Mouse (Mus musculus): ENCODE results near the gene Tspan11. TPM values are rescaled to one million over a fixed set of nuclear protein-coding genes. Genes with fewer than 3 reads are reported as not detected.

Tspan11 gene
- polyA plus RNA-seq, 1 experiment from 2014 or later: 17.9 TPM

DNA sequence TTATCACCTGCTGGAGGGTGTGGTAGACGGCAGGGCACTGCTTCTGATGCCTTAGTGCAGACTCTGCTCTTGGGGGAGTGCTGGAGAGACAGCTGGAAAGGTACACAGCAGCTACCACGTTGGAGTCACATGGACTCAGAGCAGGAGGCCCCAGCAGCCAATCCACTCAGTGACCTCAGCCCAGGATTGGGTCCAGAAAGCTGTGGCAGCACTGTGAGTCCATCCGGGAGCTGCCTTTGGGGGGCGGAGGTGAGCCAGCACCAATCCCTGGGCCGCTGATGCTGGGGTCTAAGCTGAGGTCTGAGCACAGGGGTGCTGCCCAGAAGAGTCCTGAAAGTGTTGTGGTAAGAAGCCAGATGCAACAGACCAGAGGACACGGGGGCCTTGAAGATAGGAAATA is 7.6 kb downstream of the Tspan11 start:
- H3K9me3 ChIP-seq (ENCODE audit: control insufficient read depth, low read length): no peaks in the 10 kb centered on the region
- no peak overlapping the region for H3K4me2 ChIP-seq (replicated peaks; ENCODE audit: low read depth, low read length)
- no peak overlapping the region for H3K4me3 ChIP-seq (ENCODE audit: low read depth, low read length)
- H3K9ac ChIP-seq (ENCODE audit: low read depth, low read length): no peak overlapping the region
- no peaks in the 10 kb centered on the region for H3K4me1 ChIP-seq (replicated peaks; ENCODE audit: control insufficient read depth, insufficient read depth, low read length)
- H3K36me3 ChIP-seq (ENCODE audit: control insufficient read depth, insufficient read depth, low read length): no peaks in the 10 kb centered on the region
- no peaks in the 10 kb centered on the region for H3K27me3 ChIP-seq (ENCODE audit: control insufficient read depth, insufficient read depth, low read length)
- ATAC-seq (ENCODE audit: low FRiP score) (no peak), DNase-seq (ENCODE audit: low spot score) (no peak)
- no peak overlapping the region for H3K27ac ChIP-seq (ENCODE audit: low read depth, low read length)
- 37% methylated on average over 6 of the region's 6 CpGs for WGBS

DNA sequence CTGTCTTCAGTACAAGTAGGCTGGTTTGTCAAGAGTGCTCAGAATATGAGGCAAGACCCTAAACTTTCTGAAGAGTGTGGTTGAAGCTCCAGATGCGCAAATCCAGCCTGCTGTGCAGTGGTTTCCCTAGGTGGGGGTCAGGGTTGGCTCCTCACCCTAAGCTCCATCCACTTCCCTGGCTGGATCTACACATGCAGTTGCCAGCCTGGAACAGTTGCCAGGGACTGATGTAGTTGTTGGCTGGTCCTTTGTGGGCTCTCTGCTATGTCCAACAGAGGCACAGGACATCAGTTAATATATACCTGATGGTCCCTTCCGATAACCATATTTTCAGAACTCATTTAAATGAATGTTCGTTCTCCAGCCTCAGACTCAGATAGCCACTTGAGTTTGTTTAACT is 9.0 kb downstream of the Tspan11 start:
- DNase-seq (ENCODE audit: low spot score): no peak
- no peaks in the 10 kb centered on the region for H3K4me1 ChIP-seq (replicated peaks; ENCODE audit: control insufficient read depth, insufficient read depth, low read length)
- H3K4me3 ChIP-seq (ENCODE audit: low read depth, low read length): no peak overlapping the region
- no peaks in the 10 kb centered on the region for H3K27me3 ChIP-seq (ENCODE audit: control insufficient read depth, insufficient read depth, low read length)
- H3K9me3 ChIP-seq (ENCODE audit: control insufficient read depth, low read length): no peaks in the 10 kb centered on the region
- H3K4me2 ChIP-seq (replicated peaks; ENCODE audit: low read depth, low read length): no peak overlapping the region
- no peak overlapping the region for H3K27ac ChIP-seq (ENCODE audit: low read depth, low read length)
- 96% methylated on average over 3 of the region's 3 CpGs for WGBS
- no peaks in the 10 kb centered on the region for H3K36me3 ChIP-seq (ENCODE audit: control insufficient read depth, insufficient read depth, low read length)
- no peak overlapping the region for H3K9ac ChIP-seq (ENCODE audit: low read depth, low read length)
- ATAC-seq (ENCODE audit: low FRiP score): no peak

DNA sequence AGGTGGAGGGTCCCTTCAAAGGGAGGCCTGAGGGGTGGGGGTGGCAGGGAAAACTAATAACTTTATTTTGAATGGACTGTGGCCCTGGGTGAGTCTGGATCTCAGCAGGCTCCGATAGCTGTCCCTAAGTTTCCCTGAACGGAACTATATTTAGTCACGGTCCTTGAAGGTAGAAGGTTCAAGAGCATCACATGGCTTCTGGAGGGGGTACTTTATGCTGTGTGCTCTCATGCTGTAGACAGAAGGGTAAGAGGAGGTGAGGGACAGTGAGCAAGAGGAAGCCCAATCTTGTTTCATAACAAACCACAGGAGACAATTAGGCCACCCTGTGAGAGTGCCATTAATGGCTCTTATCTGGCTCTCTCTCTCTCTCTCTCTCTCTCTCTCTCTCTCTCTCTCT is 10.0 kb downstream of the Tspan11 start:
- WGBS: 95% methylated on average over 3 of the region's 3 CpGs
- Histone ChIP-seq H3K27me3 (ENCODE audit: control insufficient read depth, insufficient read depth, low read length) (no peaks in the 10 kb centered on the region), H3K36me3 (ENCODE audit: control insufficient read depth, insufficient read depth, low read length) (no peaks in the 10 kb centered on the region), H3K27ac (ENCODE audit: low read depth, low read length) (no peak overlapping the region), H3K4me2 (replicated peaks; ENCODE audit: low read depth, low read length) (no peak overlapping the region), H3K9ac (ENCODE audit: low read depth, low read length) (no peak overlapping the region), H3K9me3 (ENCODE audit: control insufficient read depth, low read length) (no peaks in the 10 kb centered on the region), H3K4me3 (ENCODE audit: low read depth, low read length) (no peak overlapping the region), H3K4me1 (replicated peaks; ENCODE audit: control insufficient read depth, insufficient read depth, low read length) (no peaks in the 10 kb centered on the region)
- ATAC-seq (ENCODE audit: low FRiP score) (no peak), DNase-seq (ENCODE audit: low spot score) (no peak)

DNA sequence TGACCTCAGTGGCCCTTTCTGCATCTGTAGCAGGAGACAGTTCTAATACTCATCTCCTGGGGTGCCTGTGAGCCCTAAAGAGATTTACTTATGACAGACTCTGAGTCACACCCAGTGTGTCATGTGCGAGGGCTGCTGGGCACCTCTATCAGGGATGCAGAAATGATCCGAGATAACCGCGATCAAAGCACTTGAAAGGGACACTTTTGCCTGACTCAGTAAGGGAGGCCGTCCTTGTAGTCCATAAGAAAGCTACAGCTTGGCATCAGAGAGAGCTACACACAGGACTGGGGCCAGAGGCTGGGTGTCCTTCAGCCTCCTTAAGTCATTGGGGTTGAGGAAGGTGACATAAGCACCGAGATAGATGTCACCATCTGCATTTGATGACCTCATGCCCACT is 12.7 kb downstream of the Tspan11 start:
- no peaks in the 10 kb centered on the region for H3K36me3 ChIP-seq (ENCODE audit: control insufficient read depth, insufficient read depth, low read length)
- H3K9ac ChIP-seq (ENCODE audit: low read depth, low read length): no peak overlapping the region
- no peaks in the 10 kb centered on the region for H3K27me3 ChIP-seq (ENCODE audit: control insufficient read depth, insufficient read depth, low read length)
- H3K27ac ChIP-seq (ENCODE audit: low read depth, low read length): no peak overlapping the region
- no peaks in the 10 kb centered on the region for H3K4me1 ChIP-seq (replicated peaks; ENCODE audit: control insufficient read depth, insufficient read depth, low read length)
- DNase-seq (ENCODE audit: low spot score) (no peak), ATAC-seq (ENCODE audit: low FRiP score) (no peak)
- no peaks in the 10 kb centered on the region for H3K9me3 ChIP-seq (ENCODE audit: control insufficient read depth, low read length)
- H3K4me2 ChIP-seq (replicated peaks; ENCODE audit: low read depth, low read length): no peak overlapping the region
- H3K4me3 ChIP-seq (ENCODE audit: low read depth, low read length): no peak overlapping the region
- 91% methylated on average over 6 of the region's 6 CpGs for WGBS

DNA sequence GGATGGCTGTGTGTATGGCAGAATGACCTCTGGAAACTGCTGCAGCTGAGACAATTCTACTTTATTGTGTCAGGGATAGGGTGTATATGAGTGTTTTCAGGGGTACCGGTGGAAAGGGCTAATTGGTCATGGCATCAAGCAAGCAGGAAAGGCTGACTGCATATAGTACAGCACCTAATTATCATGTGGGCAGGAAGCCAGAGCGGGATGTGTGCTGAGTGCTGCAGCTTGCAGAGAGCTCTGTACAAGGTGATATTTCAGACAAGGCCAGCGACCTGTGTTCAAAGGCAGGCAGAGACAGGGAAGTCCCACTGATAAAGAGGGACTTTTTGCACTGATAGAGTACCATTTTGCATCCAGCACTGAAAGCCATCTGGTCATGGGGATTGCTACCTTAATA is 13.9 kb downstream of the Tspan11 start:
- H3K27me3 ChIP-seq (ENCODE audit: control insufficient read depth, insufficient read depth, low read length): no peaks in the 10 kb centered on the region
- H3K36me3 ChIP-seq (ENCODE audit: control insufficient read depth, insufficient read depth, low read length): no peaks in the 10 kb centered on the region
- H3K4me1 ChIP-seq (replicated peaks; ENCODE audit: control insufficient read depth, insufficient read depth, low read length): no peaks in the 10 kb centered on the region
- H3K4me2 ChIP-seq (replicated peaks; ENCODE audit: low read depth, low read length): no peak overlapping the region
- H3K4me3 ChIP-seq (ENCODE audit: low read depth, low read length): no peak overlapping the region
- H3K9ac ChIP-seq (ENCODE audit: low read depth, low read length): no peak overlapping the region
- H3K27ac ChIP-seq (ENCODE audit: low read depth, low read length): no peak overlapping the region
- no peaks in the 10 kb centered on the region for H3K9me3 ChIP-seq (ENCODE audit: control insufficient read depth, low read length)
- ATAC-seq (ENCODE audit: low FRiP score) (no peak), DNase-seq (ENCODE audit: low spot score) (no peak)
- 87% methylated on average over 3 of the region's 3 CpGs for WGBS

DNA sequence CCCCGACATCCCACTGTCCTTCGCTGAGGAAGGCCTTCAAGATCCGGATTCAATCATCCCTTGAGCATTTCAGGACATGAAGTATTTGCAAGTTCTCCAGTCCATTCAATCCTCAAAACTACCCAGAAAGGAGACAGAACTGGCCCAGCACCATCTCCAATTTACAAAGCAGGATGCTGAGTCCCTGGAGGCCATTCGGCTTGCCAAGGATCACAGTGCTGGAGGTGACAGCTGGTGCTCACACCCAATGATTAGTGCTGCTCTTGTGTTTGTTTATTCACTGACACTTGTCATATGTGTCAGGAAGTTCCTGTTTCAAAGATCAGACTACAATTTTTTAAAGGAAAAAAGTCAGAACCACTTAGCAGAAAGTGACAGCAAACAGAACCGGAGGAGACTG is 14.3 kb downstream of the Tspan11 start:
- DNase-seq (ENCODE audit: low spot score) (no peak), ATAC-seq (ENCODE audit: low FRiP score) (no peak)
- Histone ChIP-seq H3K27me3 (ENCODE audit: control insufficient read depth, insufficient read depth, low read length) (no peaks in the 10 kb centered on the region), H3K27ac (ENCODE audit: low read depth, low read length) (no peak overlapping the region), H3K9me3 (ENCODE audit: control insufficient read depth, low read length) (no peaks in the 10 kb centered on the region), H3K4me3 (ENCODE audit: low read depth, low read length) (no peak overlapping the region), H3K36me3 (ENCODE audit: control insufficient read depth, insufficient read depth, low read length) (no peaks in the 10 kb centered on the region), H3K4me1 (replicated peaks; ENCODE audit: control insufficient read depth, insufficient read depth, low read length) (no peaks in the 10 kb centered on the region), H3K9ac (ENCODE audit: low read depth, low read length) (no peak overlapping the region), H3K4me2 (replicated peaks; ENCODE audit: low read depth, low read length) (no peak overlapping the region)
- 86% methylated on average over 5 of the region's 5 CpGs for WGBS

DNA sequence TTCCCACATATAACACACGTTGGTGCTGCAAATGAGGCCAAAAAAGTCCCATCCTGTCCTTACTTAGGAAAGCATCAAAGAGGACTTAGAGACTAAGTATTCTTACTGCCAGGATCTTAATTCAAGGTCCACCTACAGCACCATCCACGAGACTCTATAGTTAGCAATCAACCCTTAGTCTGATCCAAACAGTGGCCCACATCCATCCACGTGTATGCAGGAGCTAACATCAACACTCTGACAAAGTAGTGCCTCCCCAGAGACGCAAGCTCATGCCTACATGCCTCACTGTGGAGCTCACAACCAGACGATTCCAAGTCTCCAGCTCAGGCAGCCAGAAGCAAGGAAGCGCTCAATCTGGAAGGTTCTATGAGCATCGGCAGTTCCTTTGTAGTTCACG is 15.2 kb downstream of the Tspan11 start:
- no peaks in the 10 kb centered on the region for H3K4me1 ChIP-seq (replicated peaks; ENCODE audit: control insufficient read depth, insufficient read depth, low read length)
- no peak for DNase-seq (ENCODE audit: low spot score)
- H3K27me3 ChIP-seq (ENCODE audit: control insufficient read depth, insufficient read depth, low read length): no peaks in the 10 kb centered on the region
- no peak for ATAC-seq (ENCODE audit: low FRiP score)
- no peak overlapping the region for H3K9ac ChIP-seq (ENCODE audit: low read depth, low read length)
- no peak overlapping the region for H3K4me3 ChIP-seq (ENCODE audit: low read depth, low read length)
- no peak overlapping the region for H3K27ac ChIP-seq (ENCODE audit: low read depth, low read length)
- 85% methylated on average over 8 of the region's 8 CpGs for WGBS
- H3K9me3 ChIP-seq (ENCODE audit: control insufficient read depth, low read length): no peaks in the 10 kb centered on the region
- no peaks in the 10 kb centered on the region for H3K36me3 ChIP-seq (ENCODE audit: control insufficient read depth, insufficient read depth, low read length)
- no peak overlapping the region for H3K4me2 ChIP-seq (replicated peaks; ENCODE audit: low read depth, low read length)

DNA sequence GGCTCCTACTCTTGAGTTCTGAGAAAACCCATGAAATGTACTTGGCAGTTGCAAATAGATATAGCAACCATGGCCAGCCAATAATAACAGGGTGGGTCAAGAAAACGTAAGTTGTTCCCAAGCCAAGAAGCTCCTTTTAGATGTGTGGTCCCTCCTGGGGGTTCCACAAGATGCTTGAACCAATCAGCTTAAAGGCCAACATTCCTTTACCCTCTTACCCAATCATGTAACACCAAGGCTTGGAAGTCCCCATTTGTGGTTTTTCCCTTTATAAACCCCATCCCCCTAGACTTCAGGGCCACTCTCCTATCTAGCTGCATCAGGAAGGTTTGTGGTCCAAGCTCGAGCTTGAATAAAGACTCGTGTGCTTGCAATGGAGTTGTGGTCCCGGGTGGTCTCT is 23.2 kb downstream of the Tspan11 start:
- Histone ChIP-seq H3K4me1 (replicated peaks; ENCODE audit: control insufficient read depth, insufficient read depth, low read length) (no peaks in the 10 kb centered on the region), H3K4me2 (replicated peaks; ENCODE audit: low read depth, low read length) (no peak overlapping the region), H3K27me3 (ENCODE audit: control insufficient read depth, insufficient read depth, low read length) (no peaks in the 10 kb centered on the region), H3K9me3 (ENCODE audit: control insufficient read depth, low read length) (no peaks in the 10 kb centered on the region), H3K27ac (ENCODE audit: low read depth, low read length) (no peak overlapping the region), H3K36me3 (ENCODE audit: control insufficient read depth, insufficient read depth, low read length) (no peaks in the 10 kb centered on the region), H3K9ac (ENCODE audit: low read depth, low read length) (no peak overlapping the region), H3K4me3 (ENCODE audit: low read depth, low read length) (no peak overlapping the region)
- no peak for ATAC-seq (ENCODE audit: low FRiP score)
- WGBS: 89% methylated on average over 4 of the region's 4 CpGs
- no peak for DNase-seq (ENCODE audit: low spot score)

DNA sequence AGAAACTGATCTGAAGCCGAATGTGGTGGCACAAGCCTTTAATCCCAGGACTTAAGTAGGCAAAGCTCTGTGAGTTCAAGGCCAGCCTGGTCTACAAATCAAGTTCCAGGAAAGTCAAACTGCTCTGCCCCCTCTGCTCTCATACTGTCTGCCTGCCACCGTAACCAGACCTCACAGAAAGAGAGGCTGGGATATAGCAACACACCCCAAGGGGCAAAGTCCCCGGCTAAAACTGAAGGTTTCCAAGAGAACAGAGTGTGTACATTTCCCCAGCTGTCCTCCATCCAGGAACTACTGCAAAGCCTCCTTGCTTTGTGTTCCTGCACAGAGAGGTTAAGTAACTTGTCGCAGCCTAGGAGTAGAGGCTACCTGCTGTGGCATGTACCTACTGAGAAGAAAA is 24.3 kb downstream of the Tspan11 start:
- no peak overlapping the region for H3K27ac ChIP-seq (ENCODE audit: low read depth, low read length)
- H3K4me3 ChIP-seq (ENCODE audit: low read depth, low read length): no peak overlapping the region
- H3K36me3 ChIP-seq (ENCODE audit: control insufficient read depth, insufficient read depth, low read length): no peaks in the 10 kb centered on the region
- DNase-seq (ENCODE audit: low spot score) (no peak), ATAC-seq (ENCODE audit: low FRiP score) (no peak)
- H3K9me3 ChIP-seq (ENCODE audit: control insufficient read depth, low read length): no peaks in the 10 kb centered on the region
- H3K4me1 ChIP-seq (replicated peaks; ENCODE audit: control insufficient read depth, insufficient read depth, low read length): no peaks in the 10 kb centered on the region
- no peak overlapping the region for H3K9ac ChIP-seq (ENCODE audit: low read depth, low read length)
- no peaks in the 10 kb centered on the region for H3K27me3 ChIP-seq (ENCODE audit: control insufficient read depth, insufficient read depth, low read length)
- WGBS: 61% methylated on average over 4 of the region's 4 CpGs
- H3K4me2 ChIP-seq (replicated peaks; ENCODE audit: low read depth, low read length): no peak overlapping the region

Data from hindbrain, embryonic 11.5 days (tissue).